Mouse (Mus musculus): ENCODE measurements around the gene Ccr3.
"Not testable (repeated sequence)": the region's sequence is repeated elsewhere in the genome, so short reads cannot be mapped to it uniquely, and the experiment has no call there.

Ccr3 gene

GRCm38 (mm10) chr9:124021672-124022071 lies at the start of gene Ccr3:
Gene Ccr3 (plus strand): TSS chr9:124021972.
- no peak for DNase-seq (ENCODE audit: low spot score)

- DNase-seq (ENCODE audit: low spot score) = no peak
These were observed 46.1 kb upstream of the Ccr3 start for GRCm38 (mm10) chr9:123975630-123976029.

GRCm38 (mm10) chr9:123976876-123977663 lies 44.7 kb upstream of the Ccr3 start:
- no peak for DNase-seq (ENCODE audit: low spot score)

- no peak for DNase-seq (ENCODE audit: low spot score)
These were observed 43.5 kb upstream of the Ccr3 start, which contains the start of gene Ccr1l1 for GRCm38 (mm10) chr9:123978308-123978707. Gene Ccr1l1 (minus strand): TSS chr9:123978408.

- not testable (repeated sequence) for DNase-seq (ENCODE audit: low spot score)
These were observed 40.8 kb upstream of the Ccr3 start for GRCm38 (mm10) chr9:123980858-123981475.

- DNase-seq (ENCODE audit: low spot score) = no peak
These were observed 39.9 kb upstream of the Ccr3 start for GRCm38 (mm10) chr9:123981909-123982308.

- DNase-seq (ENCODE audit: low spot score) = no peak
These were observed 39.1 kb upstream of the Ccr3 start for GRCm38 (mm10) chr9:123982720-123983119.

- DNase-seq (ENCODE audit: low spot score) = no peak
These were observed 36.8 kb upstream of the Ccr3 start for GRCm38 (mm10) chr9:123984943-123985342.

GRCm38 (mm10) chr9:123986217-123986616 lies 35.6 kb upstream of the Ccr3 start:
- DNase-seq (ENCODE audit: low spot score) = no peak

GRCm38 (mm10) chr9:123989671-123990070 lies 32.1 kb upstream of the Ccr3 start:
- no peak for DNase-seq (ENCODE audit: low spot score)

GRCm38 (mm10) chr9:123991312-123991906 lies 30.4 kb upstream of the Ccr3 start:
- DNase-seq (ENCODE audit: low spot score) = no peak

- no peak for DNase-seq (ENCODE audit: low spot score)
These were observed 24.1 kb upstream of the Ccr3 start for GRCm38 (mm10) chr9:123997719-123998118.

- DNase-seq (ENCODE audit: low spot score) = no peak
These were observed 22.0 kb upstream of the Ccr3 start for GRCm38 (mm10) chr9:123999784-124000183.

- DNase-seq (ENCODE audit: low spot score) = no peak
These were observed 9.1 kb upstream of the Ccr3 start for GRCm38 (mm10) chr9:124012691-124013090.

GRCm38 (mm10) chr9:124013270-124013669 lies 8.5 kb upstream of the Ccr3 start:
- DNase-seq (ENCODE audit: low spot score) = no peak

GRCm38 (mm10) chr9:124014985-124015652 lies 6.7 kb upstream of the Ccr3 start:
- no peak for DNase-seq (ENCODE audit: low spot score)

- no peak for DNase-seq (ENCODE audit: low spot score)
These were observed 5.7 kb upstream of the Ccr3 start for GRCm38 (mm10) chr9:124016048-124016447.

- no peak for DNase-seq (ENCODE audit: low spot score)
These were observed 1.9 kb upstream of the Ccr3 start for GRCm38 (mm10) chr9:124019887-124020286.

GRCm38 (mm10) chr9:124033345-124033744 lies 11.6 kb downstream of the Ccr3 start:
- peak; percentile 9 for DNase-seq (ENCODE audit: low spot score)

- DNase-seq (ENCODE audit: low spot score) = peak; percentile 40
These were observed 15.9 kb downstream of the Ccr3 start for GRCm38 (mm10) chr9:124037707-124038106.

- no peak for DNase-seq (ENCODE audit: low spot score)
These were observed 16.4 kb downstream of the Ccr3 start for GRCm38 (mm10) chr9:124038158-124038582.

- no peak for DNase-seq (ENCODE audit: low spot score)
These were observed 17.2 kb downstream of the Ccr3 start for GRCm38 (mm10) chr9:124038949-124039348.
